Mouse (Mus musculus) c-Kit-positive CD71-positive TER-119-positive erythroid progenitor cells, embryonic 14.5 days (primary cell): ENCODE data around the gene V1rd19.
"Not testable (repeated sequence)": the region's sequence is repeated elsewhere in the genome, so short reads cannot be mapped to it uniquely, and the experiment has no call there.

Experiments
- DNase-seq: peaks from one replicate; pipeline ENCODE4 v3.0.0-alpha.2; 2013; ENCODE audit warnings: low spot score

V1rd19 gene

GRCm38 (mm10) chr7:24001391-24001790 lies at the start of gene V1rd19:
Gene V1rd19, plus strand, starts transcription at chr7:24001691.
- DNase-seq, result no peak

DNA sequence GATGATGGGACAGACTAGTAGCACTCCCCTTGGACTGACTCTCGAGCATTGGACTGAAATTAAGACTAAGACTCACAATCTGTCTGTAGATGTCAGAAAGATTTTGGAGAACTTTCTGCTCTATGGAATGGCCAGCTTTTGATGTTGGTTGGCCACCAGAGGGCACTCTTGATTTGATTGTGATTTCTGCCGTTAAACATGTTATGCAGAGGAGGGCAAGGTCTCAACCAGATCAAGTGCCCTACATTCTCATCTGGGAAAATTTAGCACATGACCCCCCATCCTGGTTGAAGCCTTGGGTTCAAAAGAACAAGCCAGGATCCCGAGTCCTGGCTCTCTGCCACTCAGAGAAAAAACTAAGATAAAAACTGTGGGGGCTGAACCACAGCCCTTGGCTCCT lies 33.4 kb upstream of the V1rd19 start:
- not testable (repeated sequence) for DNase-seq

DNA sequence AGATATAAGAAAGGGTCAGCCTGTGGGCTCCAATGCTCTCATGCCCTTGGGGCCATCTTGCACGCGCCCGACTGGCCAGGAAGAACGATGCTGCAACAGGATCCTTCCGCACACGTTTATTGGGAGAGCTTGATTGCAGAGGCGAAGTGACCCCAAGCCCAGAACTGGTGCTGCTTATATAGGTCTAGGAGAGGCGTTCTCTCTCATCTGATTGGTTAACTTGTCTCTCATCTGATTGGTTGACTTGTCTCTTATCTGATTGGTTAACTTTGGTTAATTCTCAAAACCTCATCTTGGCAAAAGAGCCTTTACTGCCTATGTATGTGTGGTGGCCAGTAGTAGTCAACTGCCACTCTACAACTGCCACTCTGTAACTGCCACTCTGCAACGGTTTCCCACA lies 27.2 kb upstream of the V1rd19 start, which contains the start of gene Vmn1r181:
Gene Vmn1r181, plus strand, starts transcription at position 301 of the 400 bp plus-strand sequence.
- not testable (repeated sequence) for DNase-seq

- no peak for DNase-seq
Measured at GRCm38 (mm10) chr7:24052660-24053304, 51.3 kb downstream of the V1rd19 start, which contains the start of gene Vmn1r183. Gene Vmn1r183, plus strand, starts transcription at chr7:24053254.
